Mouse (Mus musculus) CH12.LX (cell line): ENCODE measurements around the gene Elp6. TPM values are rescaled to one million over a fixed set of nuclear protein-coding genes. Genes with fewer than 3 reads are reported as not detected.

Experiments
- DNase-seq: peaks from one replicate; pipeline ENCODE4 v3.0.0-alpha.2; 2013; ENCODE audit errors: extremely low read depth
- H3K27ac ChIP-seq: 2 replicates; pipeline ENCODE4 v1.5.1; 2012; ENCODE audit warnings: low read depth, mild to moderate bottlenecking, control low read depth, moderate library complexity; ENCODE audit not compliant: insufficient read depth
- H3K27me3 ChIP-seq: replicated peaks from 2 replicates; pipeline ENCODE3; 2012; ENCODE audit warnings: inconsistent platforms
- H3K36me3 ChIP-seq, 2 experiments: replicated peaks in 1 of 2; 2 replicates each; pipeline versions ENCODE3 to v1.6.1; 2012; ENCODE audit warnings: inconsistent platforms in 1 of 2, low read length in 1 of 2, mild to moderate bottlenecking in 1 of 2, mixed read lengths in 1 of 2, moderate library complexity in 1 of 2; ENCODE audit not compliant: control insufficient read depth in 1 of 2, insufficient read depth in 1 of 2
- H3K4me1 ChIP-seq, 2 experiments: 2 replicates each; pipeline ENCODE4 v1.6.1; 2012; ENCODE audit warnings: inconsistent platforms in 1 of 2, moderate library complexity in 1 of 2; ENCODE audit not compliant: insufficient read depth in 2 of 2, control insufficient read depth in 1 of 2
- H3K4me2 ChIP-seq: 2 replicates; pipeline ENCODE4 v1.6.1; 2012; ENCODE audit warnings: low read depth, mild to moderate bottlenecking, control low read depth; ENCODE audit not compliant: poor library complexity, insufficient read depth, severe bottlenecking
- H3K4me3 ChIP-seq, 3 experiments: fragments of 150-350 bp in 1 of 3; sonication (generic) in 1 of 3; replicated peaks in 1 of 3; 2 replicates each; pipeline versions ENCODE3 to v1.5.1; 2011 to 2012; ENCODE audit warnings: low read depth in 2 of 3, low read length in 2 of 3, mild to moderate bottlenecking in 2 of 3, moderate library complexity in 2 of 3, control low read depth in 1 of 3, improper control_type of control experiment in 1 of 3, inconsistent platforms in 1 of 3, mixed read lengths in 1 of 3; ENCODE audit not compliant: poor library complexity in 1 of 3
- H3K79me2 ChIP-seq: replicated peaks from 2 replicates; pipeline ENCODE4 v1.6.1; 2012; ENCODE audit warnings: mild to moderate bottlenecking, moderate library complexity; ENCODE audit not compliant: control insufficient read depth, poor library complexity, insufficient read depth, severe bottlenecking; ENCODE audit errors: extremely low read depth
- H3K9ac ChIP-seq: 2 replicates; pipeline ENCODE4 v1.6.1; 2012; ENCODE audit warnings: low read depth, mild to moderate bottlenecking, control low read depth, moderate library complexity; ENCODE audit not compliant: insufficient read depth
- H3K9me3 ChIP-seq: replicated peaks from 2 replicates; pipeline ENCODE3; 2012; ENCODE audit warnings: low read length, inconsistent platforms, mixed read lengths
- BHLHE40 ChIP-seq: IDR thresholded peaks from 2 replicates; pipeline ENCODE4 v1.6.1; 2011; ENCODE audit warnings: mild to moderate bottlenecking, low read depth, low read length, improper control_type of control experiment
- CHD1 ChIP-seq: IDR thresholded peaks from 2 replicates; pipeline ENCODE4 v1.6.1; 2012; ENCODE audit warnings: low read depth, low read length, improper control_type of control experiment, inconsistent platforms
- CHD2 ChIP-seq: IDR thresholded peaks from 2 replicates; pipeline ENCODE4 v1.6.1; 2011; ENCODE audit warnings: low read length, improper control_type of control experiment
- CTCF ChIP-seq, 2 experiments: IDR thresholded peaks in 1 of 2; conservative IDR thresholded peaks in 1 of 2; 2 replicates each; pipeline ENCODE4 v1.5.1; 2011 to 2012; ENCODE audit warnings: low read depth in 2 of 2, low read length in 2 of 2, improper control_type of control experiment in 1 of 2, inconsistent platforms in 1 of 2, mild to moderate bottlenecking in 1 of 2, moderate library complexity in 1 of 2
- E2F4 ChIP-seq: IDR thresholded peaks from 2 replicates; pipeline ENCODE4 v1.6.1; 2011; ENCODE audit warnings: low read depth, low read length, improper control_type of control experiment; ENCODE audit not compliant: insufficient replicate concordance
- ELF1 ChIP-seq: IDR thresholded peaks from 2 replicates; pipeline ENCODE4 v1.6.1; 2014; ENCODE audit warnings: low read depth, mild to moderate bottlenecking, inconsistent platforms, low read length, improper control_type of control experiment
- EP300 ChIP-seq: IDR thresholded peaks from 2 replicates; pipeline ENCODE4 v1.6.1; 2011; ENCODE audit warnings: low read length, improper control_type of control experiment
- ETS1 ChIP-seq: conservative IDR thresholded peaks from 2 replicates; pipeline ENCODE4 v1.6.1; 2012; ENCODE audit warnings: low read depth, mild to moderate bottlenecking, inconsistent platforms, low read length, improper control_type of control experiment, moderate library complexity
- GABPA ChIP-seq: IDR thresholded peaks from 2 replicates; pipeline ENCODE4 v1.6.1; 2012; ENCODE audit warnings: low read depth, low read length, improper control_type of control experiment, inconsistent platforms; ENCODE audit not compliant: insufficient replicate concordance
- HCFC1 ChIP-seq: IDR thresholded peaks from 2 replicates; pipeline ENCODE4 v1.6.1; 2012; ENCODE audit warnings: low read depth, mild to moderate bottlenecking, inconsistent platforms, low read length, improper control_type of control experiment
- IRF4 ChIP-seq: IDR thresholded peaks from 2 replicates; pipeline ENCODE4 v1.6.1; 2014; ENCODE audit warnings: low read depth, mild to moderate bottlenecking, inconsistent platforms, low read length, improper control_type of control experiment
- JUN ChIP-seq: IDR thresholded peaks from 2 replicates; pipeline ENCODE4 v1.6.1; 2011; ENCODE audit warnings: low read depth, mild to moderate bottlenecking, low read length, improper control_type of control experiment, moderate library complexity; ENCODE audit not compliant: insufficient read depth
- JUND ChIP-seq: conservative IDR thresholded peaks from 2 replicates; pipeline ENCODE4 v1.6.1; 2011; ENCODE audit warnings: low read depth, low read length, improper control_type of control experiment
- KAT2A ChIP-seq: IDR thresholded peaks from 2 replicates; pipeline ENCODE4 v1.6.1; 2012; ENCODE audit warnings: low read length, improper control_type of control experiment, inconsistent platforms; ENCODE audit not compliant: insufficient replicate concordance
- MAFK ChIP-seq: IDR thresholded peaks from 2 replicates; pipeline ENCODE4 v1.6.1; 2011; ENCODE audit warnings: low read length, improper control_type of control experiment; ENCODE audit not compliant: insufficient replicate concordance
- MAX ChIP-seq: IDR thresholded peaks from 2 replicates; pipeline ENCODE4 v1.6.1; 2011; ENCODE audit warnings: low read length, improper control_type of control experiment
- MAZ ChIP-seq: IDR thresholded peaks from 2 replicates; pipeline ENCODE4 v1.6.1; 2012; ENCODE audit warnings: low read depth, mild to moderate bottlenecking, inconsistent platforms, low read length, improper control_type of control experiment, moderate library complexity
- MEF2A ChIP-seq: IDR thresholded peaks from 2 replicates; pipeline ENCODE4 v1.6.1; 2014; ENCODE audit warnings: low read depth, mild to moderate bottlenecking, inconsistent platforms, low read length, improper control_type of control experiment, borderline replicate concordance
- MXI1 ChIP-seq: IDR thresholded peaks from 2 replicates; pipeline ENCODE4 v1.6.1; 2011; ENCODE audit warnings: mild to moderate bottlenecking, low read depth, low read length, improper control_type of control experiment
- MYC ChIP-seq: IDR thresholded peaks from 2 replicates; pipeline ENCODE4 v1.6.1; 2011; ENCODE audit warnings: low read depth, mild to moderate bottlenecking, improper control_type of control experiment, low read length
- NELFE ChIP-seq: IDR thresholded peaks from 2 replicates; pipeline ENCODE4 v1.6.1; 2011; ENCODE audit warnings: low read depth, low read length, improper control_type of control experiment
- NRF1 ChIP-seq: IDR thresholded peaks from 2 replicates; pipeline ENCODE4 v1.6.1; 2014; ENCODE audit warnings: low read depth, mild to moderate bottlenecking, inconsistent platforms, low read length, improper control_type of control experiment, moderate library complexity
- PAX5 ChIP-seq: IDR thresholded peaks from 2 replicates; pipeline ENCODE4 v1.6.1; 2012; ENCODE audit warnings: low read length, inconsistent platforms, mixed read lengths
- POLR2A ChIP-seq: IDR thresholded peaks from 2 replicates; pipeline ENCODE4 v1.6.1; 2011; ENCODE audit warnings: low read depth, mild to moderate bottlenecking, improper control_type of control experiment, low read length
- POLR2AphosphoS2 ChIP-seq: IDR thresholded peaks from 2 replicates; pipeline ENCODE4 v1.6.1; 2011; ENCODE audit warnings: low read depth, low read length, improper control_type of control experiment
- RAD21 ChIP-seq: IDR thresholded peaks from 2 replicates; pipeline ENCODE4 v1.6.1; 2011; ENCODE audit warnings: low read depth, mild to moderate bottlenecking, low read length, improper control_type of control experiment, moderate library complexity
- RCOR1 ChIP-seq: conservative IDR thresholded peaks from 2 replicates; pipeline ENCODE4 v1.6.1; 2012; ENCODE audit warnings: low read depth, mild to moderate bottlenecking, inconsistent platforms, low read length, improper control_type of control experiment
- SIN3A ChIP-seq: IDR thresholded peaks from 2 replicates; pipeline ENCODE4 v1.6.1; 2012; ENCODE audit warnings: low read length, improper control_type of control experiment, inconsistent platforms
- SMC3 ChIP-seq: IDR thresholded peaks from 2 replicates; pipeline ENCODE4 v1.6.1; 2011; ENCODE audit warnings: low read depth, low read length, improper control_type of control experiment
- TBP ChIP-seq: conservative IDR thresholded peaks from 2 replicates; pipeline ENCODE4 v1.6.1; 2011; ENCODE audit warnings: low read depth, low read length, improper control_type of control experiment
- TCF12 ChIP-seq: IDR thresholded peaks from 2 replicates; pipeline ENCODE4 v1.6.1; 2014; ENCODE audit warnings: low read depth, mild to moderate bottlenecking, inconsistent platforms, low read length, improper control_type of control experiment
- UBTF ChIP-seq: IDR thresholded peaks from 2 replicates; pipeline ENCODE4 v1.6.1; 2012; ENCODE audit warnings: low read depth, mild to moderate bottlenecking, inconsistent platforms, low read length, improper control_type of control experiment, moderate library complexity
- USF1 ChIP-seq: IDR thresholded peaks from 2 replicates; pipeline ENCODE4 v1.6.1; 2014; ENCODE audit warnings: low read depth, mild to moderate bottlenecking, inconsistent platforms, low read length, improper control_type of control experiment
- USF2 ChIP-seq: conservative IDR thresholded peaks from 2 replicates; pipeline ENCODE4 v1.6.1; 2011; ENCODE audit warnings: low read depth, low read length, improper control_type of control experiment
- ZC3H11A ChIP-seq: IDR thresholded peaks from 2 replicates; pipeline ENCODE4 v1.6.1; 2012; ENCODE audit warnings: low read depth, mild to moderate bottlenecking, inconsistent platforms, low read length, improper control_type of control experiment
- ZKSCAN1 ChIP-seq: IDR thresholded peaks from 2 replicates; pipeline ENCODE4 v1.6.1; 2012; ENCODE audit warnings: low read depth, inconsistent platforms, low read length, improper control_type of control experiment, borderline replicate concordance
- ZMIZ1 ChIP-seq: IDR thresholded peaks from 2 replicates; pipeline ENCODE4 v1.6.1; 2012; ENCODE audit warnings: low read depth, mild to moderate bottlenecking, inconsistent platforms, low read length, improper control_type of control experiment
- ZNF384 ChIP-seq: IDR thresholded peaks from 2 replicates; pipeline ENCODE4 v1.6.1; 2012; ENCODE audit warnings: low read depth, low read length, improper control_type of control experiment, inconsistent platforms
- dilution Hi-C: fragments of 300-500 bp; cut with MboI; formaldehyde crosslinking; loops from 2 replicates; pipeline ENCODE4 v1.14.3; 2020; ENCODE audit warnings: low sequenced_read_pairs; ENCODE audit not compliant: extremely low pct_unique_long_range_greater_than_20kb, extremely low pct_ligation_motif_present
- in situ Hi-C: fragments of 300-500 bp; cut with MboI; formaldehyde crosslinking; loops from 3 replicates; pipeline ENCODE4 v1.14.3; 2019; ENCODE audit warnings: low sequenced_read_pairs, low pct_ligation_motif_present, low pct_unique_long_range_greater_than_20kb, mixed read lengths
- polyA plus RNA-seq: library from polyadenylated mRNA; unstranded; fragments of >175 nt; gene quantifications from 2 replicates; pipeline ENCODE4 v1.2.1, GENCODE M21; 2012; ENCODE audit warnings: low read depth; ENCODE audit not compliant: insufficient read length
- total RNA-seq, 2 experiments: library from RNA; depleted of rRNA; stranded (reverse); fragments of 300-350 nt in 1 of 2; fragments of >200 nt in 1 of 2; gene quantifications; 2 replicates each; pipeline ENCODE4 v1.2.3; 2012 to 2014

Elp6 gene
- total and polyA plus RNA-seq, 3 experiments: 24.2 to 44.7 (median 35.4) TPM

- H3K36me3 ChIP-seq: no peaks in the 10 kb centered on the region
- no peak for TF ChIP-seq E2F4
- 0 out of 2 replicates have a peak, but pooled peaks have one; percentile 48 for TF ChIP-seq KAT2A
- TF ChIP-seq MXI1: peak; percentile 90
- no peak for TF ChIP-seq PAX5
- peak; percentile 70; the same call in 1 of the 2 replicates for TF ChIP-seq MAZ
- no peak for TF ChIP-seq GABPA
- TF ChIP-seq JUN: no peak
- peak; percentile 34; the same call in 1 of the 2 replicates for TF ChIP-seq NELFE
- TF ChIP-seq UBTF: 0 out of 2 replicates have a peak, but pooled peaks have one; percentile 65
- TF ChIP-seq TCF12: peak; percentile 55
- TF ChIP-seq JUND: no peak
- peak; percentile 60 to 88; a peak in 3 of 4 replicates for TF ChIP-seq CTCF (conservative IDR thresholded peaks at IDR 0.05 in 1 of 2, IDR thresholded peaks at IDR 0.05 in 1 of 2; ENCODE audit: low read depth in 2 of 2, low read length in 2 of 2)
- no peak for TF ChIP-seq EP300
- peak; percentile 64; the same call in 1 of the 2 replicates for TF ChIP-seq SIN3A
- TF ChIP-seq ZNF384: no peak
- TF ChIP-seq NRF1: peak; percentile 96
- TF ChIP-seq RAD21: peak; percentile 26
- no peak for TF ChIP-seq POLR2AphosphoS2
- peak; percentile 54 for TF ChIP-seq ZMIZ1
- peak; percentile 64 for TF ChIP-seq SMC3
- TF ChIP-seq ZC3H11A: no peak
- peak; percentile 26 for TF ChIP-seq IRF4
- peak; percentile 77 for TF ChIP-seq USF1
- TF ChIP-seq ELF1: peak; percentile 73
- no peak; the same call in 1 of the 2 replicates for TF ChIP-seq MEF2A
- peak; percentile 98 for TF ChIP-seq BHLHE40
- TF ChIP-seq ETS1: no peak
- TF ChIP-seq TBP: no peak
- TF ChIP-seq MAFK: no peak
- TF ChIP-seq MYC: 0 out of 2 replicates have a peak, but pooled peaks have one; percentile 66
- no peak for TF ChIP-seq RCOR1
- peak; percentile 89; the same call in 1 of the 2 replicates for TF ChIP-seq MAX
- no peak for TF ChIP-seq ZKSCAN1
- peak; percentile 70 for TF ChIP-seq POLR2A
- no peak for TF ChIP-seq CHD1
- peak; percentile 83 for TF ChIP-seq CHD2
- TF ChIP-seq USF2: no peak; the same call in 1 of the 2 replicates
- peak; percentile 73 for TF ChIP-seq HCFC1
- dilution Hi-C loops (no loop called here), in situ Hi-C loops (no loop called here)
- H3K4me1 ChIP-seq: peaks cover 4 to 29% of the 10 kb centered on the region in 2 experiments
- peak within 1 kb of the TSS; percentile 32 for H3K9ac ChIP-seq
- no peaks in the 10 kb centered on the region for H3K27me3 ChIP-seq
- H3K4me2 ChIP-seq: peak within 1 kb of the TSS; percentile 68; the same call in 1 of the 2 replicates
- peak; percentile 90 for DNase-seq
- peaks cover 3% of the 10 kb centered on the region for H3K9me3 ChIP-seq
- H3K4me3 ChIP-seq: peak within 1 kb of the TSS; percentile 73 to 85 (median 82)
- H3K79me2 ChIP-seq: 0 out of 2 replicates have a peak, but pooled peaks cover 14% of the 10 kb centered on the region
- no peak within 1 kb of the TSS for H3K27ac ChIP-seq
Observed at GRCm38 (mm10) chr9:110333135-110333895, 28.3 kb downstream of the Elp6 start, which contains the start of gene Scap. Gene Scap, plus strand, starts transcription at chr9:110333288.
